Mouse (Mus musculus) MEL (cell line): ENCODE results near the gene Trmt1. TPM values are rescaled to one million over a fixed set of nuclear protein-coding genes. Genes with fewer than 3 reads are reported as not detected.

Experiments
- DNase-seq: peaks from one replicate; pipeline ENCODE4 v3.0.0; 2011; ENCODE audit warnings: low read depth, low spot score
- H3K27ac ChIP-seq: 2 replicates; pipeline ENCODE4 v1.5.1; 2012; ENCODE audit warnings: low read depth, mild to moderate bottlenecking, control low read depth, low read length, moderate library complexity; ENCODE audit not compliant: control insufficient read depth
- H3K27me3 ChIP-seq, 2 experiments: fragments of 150-350 bp in 1 of 2; sonication (generic) in 1 of 2; 2 replicates each; pipeline ENCODE4 v1.6.1; 2012; ENCODE audit warnings: low read length in 2 of 2, mild to moderate bottlenecking in 2 of 2, improper control_type of control experiment in 1 of 2, moderate library complexity in 1 of 2; ENCODE audit not compliant: insufficient read depth in 2 of 2, control insufficient read depth in 1 of 2
- H3K36me3 ChIP-seq, 2 experiments: 2 replicates each; pipeline ENCODE4 v1.6.1; 2012 to 2014; ENCODE audit warnings: low read length in 2 of 2, improper control_type of control experiment in 1 of 2, inconsistent platforms in 1 of 2, mild to moderate bottlenecking in 1 of 2; ENCODE audit not compliant: insufficient read depth in 2 of 2, control insufficient read depth in 1 of 2
- H3K4me1 ChIP-seq, 2 experiments: fragments of 150-350 bp in 1 of 2; sonication (generic) in 1 of 2; 2 replicates each; pipeline ENCODE4 v1.6.1; 2012; ENCODE audit warnings: low read length in 2 of 2, improper control_type of control experiment in 1 of 2, mild to moderate bottlenecking in 1 of 2; ENCODE audit not compliant: insufficient read depth in 2 of 2, control insufficient read depth in 1 of 2
- H3K4me3 ChIP-seq, 2 experiments: fragments of 150-350 bp in 1 of 2; sonication (generic) in 1 of 2; 2 replicates each; pipeline ENCODE4 v1.5.1; 2012; ENCODE audit warnings: low read depth in 2 of 2, low read length in 2 of 2, mild to moderate bottlenecking in 2 of 2, moderate library complexity in 2 of 2, control low read depth in 1 of 2, improper control_type of control experiment in 1 of 2; ENCODE audit not compliant: control insufficient read depth in 1 of 2, insufficient read depth in 1 of 2
- H3K79me2 ChIP-seq: 2 replicates; pipeline ENCODE4 v1.6.1; 2012; ENCODE audit warnings: mild to moderate bottlenecking, low read length, moderate library complexity; ENCODE audit not compliant: control insufficient read depth, poor library complexity, insufficient read depth
- H3K9ac ChIP-seq: 2 replicates; pipeline ENCODE4 v1.6.1; 2012; ENCODE audit warnings: low read depth, mild to moderate bottlenecking, control low read depth, low read length, moderate library complexity; ENCODE audit not compliant: control insufficient read depth, poor library complexity, severe bottlenecking
- H3K9me3 ChIP-seq: fragments of 150-350 bp; sonication (generic); replicated peaks from 2 replicates; pipeline ENCODE4 v1.6.1; 2012; ENCODE audit warnings: mild to moderate bottlenecking, low read length, improper control_type of control experiment, moderate library complexity; ENCODE audit not compliant: insufficient read depth
- CHD1 ChIP-seq: IDR thresholded peaks from 2 replicates; pipeline ENCODE4 v1.6.1; 2012; ENCODE audit warnings: low read depth, mild to moderate bottlenecking, inconsistent platforms, low read length, improper control_type of control experiment
- CHD2 ChIP-seq: IDR thresholded peaks from 2 replicates; pipeline ENCODE4 v1.6.1; 2011; ENCODE audit warnings: low read length, improper control_type of control experiment
- CTCF ChIP-seq, 3 experiments: IDR thresholded peaks in 2 of 3; conservative IDR thresholded peaks in 1 of 3; 2 replicates each; pipeline ENCODE4 v1.5.1; 2011 to 2012; ENCODE audit warnings: low read length in 3 of 3, low read depth in 2 of 3, mild to moderate bottlenecking in 2 of 3, improper control_type of control experiment in 1 of 3, inconsistent platforms in 1 of 3, mixed read lengths in 1 of 3, moderate library complexity in 1 of 3; ENCODE audit not compliant: control insufficient read depth in 1 of 3, insufficient read depth in 1 of 3, poor library complexity in 1 of 3, severe bottlenecking in 1 of 3
- E2F4 ChIP-seq: IDR thresholded peaks from 2 replicates; pipeline ENCODE4 v1.6.1; 2011; ENCODE audit warnings: low read depth, low read length, improper control_type of control experiment, borderline replicate concordance
- ETS1 ChIP-seq: IDR thresholded peaks from 2 replicates; pipeline ENCODE4 v1.6.1; 2012; ENCODE audit warnings: low read depth, mild to moderate bottlenecking, inconsistent platforms, low read length, improper control_type of control experiment, moderate library complexity
- HCFC1 ChIP-seq: IDR thresholded peaks from 2 replicates; pipeline ENCODE4 v1.6.1; 2012; ENCODE audit warnings: low read depth, mild to moderate bottlenecking, inconsistent platforms, low read length, improper control_type of control experiment, moderate library complexity
- KAT2A ChIP-seq: conservative IDR thresholded peaks from 2 replicates; pipeline ENCODE4 v1.6.1; 2012; ENCODE audit warnings: low read depth, low read length, improper control_type of control experiment, inconsistent platforms
- MYC ChIP-seq: IDR thresholded peaks from 2 replicates; pipeline ENCODE4 v1.6.1; 2011; ENCODE audit warnings: low read depth, mild to moderate bottlenecking, low read length, improper control_type of control experiment, moderate library complexity
- NRF1 ChIP-seq: IDR thresholded peaks from 2 replicates; pipeline ENCODE4 v1.6.1; 2014; ENCODE audit warnings: low read depth, mild to moderate bottlenecking, inconsistent platforms, low read length, improper control_type of control experiment, moderate library complexity; ENCODE audit not compliant: poor library complexity, insufficient read depth, severe bottlenecking
- POLR2AphosphoS2 ChIP-seq: IDR thresholded peaks from 2 replicates; pipeline ENCODE4 v1.6.1; 2011; ENCODE audit warnings: low read length, improper control_type of control experiment
- RAD21 ChIP-seq: IDR thresholded peaks from 2 replicates; pipeline ENCODE4 v1.6.1; 2011; ENCODE audit warnings: mild to moderate bottlenecking, low read depth, low read length, improper control_type of control experiment
- SIN3A ChIP-seq: IDR thresholded peaks from 2 replicates; pipeline ENCODE4 v1.6.1; 2012; ENCODE audit warnings: low read length, improper control_type of control experiment, inconsistent platforms
- SMC3 ChIP-seq: IDR thresholded peaks from 2 replicates; pipeline ENCODE4 v1.6.1; 2011; ENCODE audit warnings: low read depth, low read length, improper control_type of control experiment
- TAL1 ChIP-seq: IDR thresholded peaks from 2 replicates; pipeline ENCODE4 v1.6.1; 2012; ENCODE audit warnings: mild to moderate bottlenecking, inconsistent platforms, low read length, moderate library complexity, mixed read lengths
- TBP ChIP-seq: IDR thresholded peaks from 2 replicates; pipeline ENCODE4 v1.8.0; 2011; ENCODE audit warnings: low read depth, low read length, improper control_type of control experiment
- UBTF ChIP-seq: IDR thresholded peaks from 2 replicates; pipeline ENCODE4 v1.6.1; 2012; ENCODE audit warnings: low read depth, mild to moderate bottlenecking, inconsistent platforms, low read length, improper control_type of control experiment, moderate library complexity, borderline replicate concordance; ENCODE audit not compliant: insufficient read depth
- USF1 ChIP-seq: IDR thresholded peaks from 2 replicates; pipeline ENCODE4 v1.6.1; 2014; ENCODE audit warnings: low read depth, mild to moderate bottlenecking, inconsistent platforms, low read length, improper control_type of control experiment, moderate library complexity
- ZC3H11A ChIP-seq: IDR thresholded peaks from 2 replicates; pipeline ENCODE4 v1.6.1; 2012; ENCODE audit warnings: low read depth, mild to moderate bottlenecking, inconsistent platforms, low read length, improper control_type of control experiment
- polyA plus RNA-seq, 2 experiments: library from polyadenylated mRNA; stranded (reverse) in 1 of 2; unstranded in 1 of 2; fragments of >175 nt in 1 of 2; fragments of >200 nt in 1 of 2; gene quantifications; 2 replicates each; pipeline versions ENCODE4 v1.2.1 to v1.2.4; 2012; ENCODE audit warnings: low replicate concordance in 2 of 2, low read depth in 1 of 2; ENCODE audit not compliant: insufficient read length in 2 of 2, insufficient read depth in 1 of 2, missing spikeins in 1 of 2
- total RNA-seq: library from RNA; depleted of rRNA; stranded (reverse); fragments of 300-350 nt; gene quantifications from 2 replicates; pipeline ENCODE4 v1.2.3, GENCODE M21; 2012

The Trmt1 gene
- total and polyA plus RNA-seq, 3 experiments = 183 to 221 TPM; not detected in 1

DNA sequence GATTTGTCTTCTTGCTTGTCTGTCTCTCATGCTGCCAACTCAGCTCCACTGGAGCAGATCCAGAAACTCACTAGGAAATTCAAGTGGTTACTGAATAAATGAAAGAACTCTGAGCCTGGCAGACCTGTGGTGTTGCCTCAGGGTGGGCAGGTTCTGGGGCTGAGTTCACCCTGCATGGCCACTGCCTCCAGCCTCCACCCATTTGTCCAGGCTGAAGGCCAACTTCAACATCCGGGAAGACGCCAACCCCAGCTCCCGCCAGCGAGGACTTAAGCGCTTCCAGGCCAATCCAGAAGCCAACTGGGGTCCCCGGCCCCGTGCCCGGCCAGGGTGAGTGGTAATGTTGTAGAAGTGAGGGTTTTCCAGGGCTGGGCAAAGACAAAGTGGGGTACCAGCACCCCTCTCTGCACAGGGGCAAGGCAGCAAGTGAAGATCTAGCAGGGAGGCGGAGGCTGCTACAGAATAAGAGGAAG, 12.9 kb downstream of the Trmt1 start:
- peak; percentile 26 for DNase-seq
- H3K27me3 ChIP-seq = no peaks in the 10 kb centered on the region
- TF ChIP-seq KAT2A (no peak), HCFC1 (no peak), ETS1 (no peak), SIN3A (no peak), CHD1 (no peak), POLR2AphosphoS2 (no peak), USF1 (no peak)
- TF ChIP-seq, all 39 proteins: peak for 0
- H3K9me3 ChIP-seq = no peaks in the 10 kb centered on the region
- no peak overlapping the region for H3K4me3 ChIP-seq
- no peak overlapping the region for H3K27ac ChIP-seq
- H3K9ac ChIP-seq = no peak overlapping the region
- peaks cover 23% of the 10 kb centered on the region for H3K79me2 ChIP-seq
- peaks cover 6 to 24% of the 10 kb centered on the region in 2 experiments for H3K4me1 ChIP-seq
- H3K36me3 ChIP-seq = peaks cover 0 to 15% of the 10 kb centered on the region in 2 experiments; a peak in 3 of 4 replicates

- peaks cover 6 to 24% of the 10 kb centered on the region in 2 experiments for H3K4me1 ChIP-seq
- DNase-seq = peak; percentile 70
- H3K27me3 ChIP-seq = no peaks in the 10 kb centered on the region
- peak overlapping the region; percentile 16; the same call in 1 of the 2 replicates for H3K9ac ChIP-seq
- peaks cover 0 to 15% of the 10 kb centered on the region in 2 experiments; a peak in 3 of 4 replicates for H3K36me3 ChIP-seq
- H3K79me2 ChIP-seq = peaks cover 27% of the 10 kb centered on the region
- no peaks in the 10 kb centered on the region for H3K9me3 ChIP-seq
- H3K4me3 ChIP-seq = no peak overlapping the region
- peak overlapping the region; percentile 94 for H3K27ac ChIP-seq
- no peak for TF ChIP-seq NRF1
- TF ChIP-seq ETS1 = no peak
- peak; percentile 17; the same call in 1 of the 2 replicates for TF ChIP-seq ZC3H11A
- TF ChIP-seq RAD21 = peak; percentile 26
- no peak for TF ChIP-seq MYC
- TF ChIP-seq CTCF (IDR thresholded peaks at IDR 0.05 in 2 of 3, conservative IDR thresholded peaks at IDR 0.05 in 1 of 3; ENCODE audit: control insufficient read depth in 1 of 3, insufficient read depth in 1 of 3, low read depth in 2 of 3, low read length in 3 of 3, poor library complexity in 1 of 3, severe bottlenecking in 1 of 3) = peak; percentile 61 to 80 (median 69)
- TF ChIP-seq SMC3 = peak; percentile 64
Measured at GRCm38 (mm10) chr8:84699861-84700322, 13.8 kb downstream of the Trmt1 start.

DNA sequence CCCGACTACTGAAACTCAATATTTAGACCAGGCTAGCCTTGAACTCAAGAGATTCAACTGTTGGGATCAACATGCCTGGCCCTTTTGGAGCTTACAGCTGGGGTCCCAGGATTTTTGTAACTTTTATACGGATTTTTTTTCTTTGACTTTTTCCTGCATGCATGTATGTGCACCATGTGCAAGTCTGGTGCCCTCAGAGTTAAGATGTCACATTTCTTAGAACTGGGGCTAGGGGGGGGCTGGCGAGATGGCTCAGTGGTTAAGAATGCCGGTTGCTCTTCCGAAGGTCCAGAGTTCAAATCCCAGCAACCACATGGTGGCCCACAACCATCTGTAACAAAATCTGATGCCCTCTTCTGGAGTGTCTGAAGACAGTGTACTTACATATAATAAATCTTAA, 14.4 kb downstream of the Trmt1 start:
- Histone ChIP-seq H3K27ac (peak overlapping the region; percentile 94), H3K9me3 (no peaks in the 10 kb centered on the region), H3K36me3 (peaks cover 0 to 15% of the 10 kb centered on the region in 2 experiments; a peak in 3 of 4 replicates), H3K9ac (peak overlapping the region; percentile 63), H3K27me3 (no peaks in the 10 kb centered on the region), H3K4me3 (no peak overlapping the region), H3K4me1 (peaks cover 6 to 24% of the 10 kb centered on the region in 2 experiments), H3K79me2 (peaks cover 32% of the 10 kb centered on the region)
- DNase-seq = peak; percentile 48
- 0 out of 2 replicates have a peak, but pooled peaks have one; percentile 4 for TF ChIP-seq E2F4
- TF ChIP-seq MYC = 0 out of 2 replicates have a peak, but pooled peaks have one; percentile 19
- TF ChIP-seq TBP = peak; percentile 56; the same call in 1 of the 2 replicates
- no peak for TF ChIP-seq UBTF
- TF ChIP-seq TAL1 = no peak
- TF ChIP-seq CHD2 = no peak
